Mouse (Mus musculus) frontal cortex, postnatal 25 days (tissue): ENCODE data around the gene Rpl13.
A peak's percentile ranks its signal among the peaks of the same experiment; 100 is the strongest.
"Not testable (repeated sequence)": the region's sequence is repeated elsewhere in the genome, so short reads cannot be mapped to it uniquely, and the experiment has no call there.

Experiments used
- DNase-seq, 2 experiments: peaks; one replicate each; pipeline ENCODE4 v3.0.0; 2022; ENCODE audit warnings: low spot score in 2 of 2

Rpl13 gene

DNA sequence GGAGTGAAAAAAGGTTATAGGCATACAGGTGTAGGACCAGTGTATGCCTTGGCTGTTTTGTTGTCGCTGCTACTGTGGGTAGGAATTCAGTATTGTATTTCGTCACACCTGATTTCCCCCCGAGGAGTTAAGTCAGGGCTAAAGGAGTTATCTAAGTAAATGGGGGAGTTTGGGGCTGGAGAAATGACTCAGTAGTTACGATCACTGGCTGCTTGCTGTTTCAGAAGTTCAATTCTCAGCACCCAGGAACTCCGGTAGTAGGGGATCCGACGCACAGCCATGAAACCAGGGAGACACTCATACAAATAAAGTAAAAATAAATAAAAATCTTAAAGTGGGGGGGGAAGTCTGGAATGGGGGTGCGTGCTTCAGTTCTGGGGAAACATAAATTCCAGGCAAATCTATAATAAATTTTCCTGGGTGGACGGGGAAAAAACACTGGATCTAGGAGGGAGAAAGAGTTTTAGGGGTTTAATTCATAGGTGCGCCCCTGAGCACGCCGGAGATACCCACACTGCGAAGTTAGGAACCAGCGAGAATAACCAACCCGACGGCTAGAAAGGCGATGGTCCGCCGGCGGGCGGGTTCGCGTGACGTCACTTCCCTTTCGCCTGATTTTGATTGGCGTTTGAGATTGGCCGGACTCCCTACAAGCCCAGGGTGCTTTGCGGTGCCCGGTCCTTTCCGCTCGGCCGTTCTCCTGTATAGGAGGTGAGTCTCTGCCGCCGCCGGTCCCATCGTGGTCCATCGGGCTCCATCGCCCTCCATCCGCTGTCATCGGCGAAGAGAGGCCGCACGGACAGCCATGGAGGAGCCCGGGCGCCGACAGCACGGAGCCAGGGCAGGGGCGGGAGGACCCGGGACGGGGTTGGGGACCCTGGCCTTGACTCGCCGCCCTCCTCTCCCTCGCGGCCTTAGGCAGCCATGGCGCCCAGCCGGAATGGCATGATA lies at the start of gene Rpl13:
Gene Rpl13, plus strand, starts transcription at position 616 of the 951 bp plus-strand sequence.
- DNase-seq: peak; percentile 95 to 96

DNA sequence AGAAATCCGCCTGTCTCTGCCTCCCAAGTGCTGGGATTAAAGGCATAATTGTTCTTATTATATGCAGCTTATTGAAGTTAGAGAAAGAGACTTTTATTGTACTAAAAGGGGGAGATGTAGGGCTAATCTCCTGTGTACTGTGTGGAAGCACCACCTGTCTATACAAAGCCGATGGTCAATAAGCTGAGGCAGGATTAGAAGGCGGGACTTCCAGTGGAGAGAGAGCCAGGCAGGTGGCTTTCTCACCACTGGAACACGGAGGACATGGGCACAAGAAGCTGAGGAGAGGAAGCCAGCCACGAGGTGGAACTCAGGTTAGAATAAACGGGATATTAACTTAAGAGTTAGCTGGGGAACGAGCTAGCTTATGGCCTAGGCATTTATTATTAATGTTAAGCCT lies 39.4 kb upstream of the Rpl13 start, which contains the start of gene Spg7:
Gene Spg7, plus strand, starts transcription at position 222 of the 400 bp plus-strand sequence.
- DNase-seq: no peak

DNA sequence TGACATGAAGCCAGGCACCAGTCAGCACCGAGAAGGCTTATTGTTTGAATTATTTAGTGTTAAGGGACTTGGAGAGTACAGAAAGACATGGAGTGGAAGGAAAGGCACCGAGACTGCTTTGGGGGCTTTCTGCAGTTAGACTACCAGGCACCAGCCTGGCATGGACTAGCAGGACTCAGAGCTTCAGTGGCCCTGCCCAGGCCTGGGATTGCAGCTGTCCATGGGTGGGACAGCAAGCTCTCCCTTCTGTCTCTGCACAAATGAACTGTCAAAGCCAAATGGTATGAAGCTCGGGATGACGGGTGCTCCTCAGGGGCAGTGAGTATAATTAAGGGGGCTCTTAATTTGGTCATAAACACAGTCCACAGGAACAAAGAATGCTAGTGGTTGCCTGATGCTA lies 38.1 kb upstream of the Rpl13 start:
- DNase-seq: no peak

DNA sequence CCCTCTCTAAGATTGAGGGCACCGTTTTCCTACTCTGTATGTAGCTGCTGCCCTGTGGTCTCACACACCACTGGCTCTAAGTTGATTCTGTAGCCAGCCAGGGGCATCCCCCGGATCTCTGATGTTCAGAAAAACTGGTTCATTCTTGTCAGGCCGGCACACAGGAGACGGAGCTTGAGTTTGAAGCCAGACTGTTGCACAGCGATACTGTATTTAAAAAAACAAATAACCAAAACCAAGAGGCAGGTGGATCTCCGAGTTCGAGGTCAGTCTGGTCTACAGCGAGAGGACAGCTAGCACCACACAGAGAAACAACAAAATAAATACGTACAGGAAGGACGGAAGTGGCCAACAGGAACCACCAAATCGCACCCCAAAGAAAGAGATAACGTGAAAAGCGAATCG lies 37.3 kb upstream of the Rpl13 start:
- DNase-seq: no peak

DNA sequence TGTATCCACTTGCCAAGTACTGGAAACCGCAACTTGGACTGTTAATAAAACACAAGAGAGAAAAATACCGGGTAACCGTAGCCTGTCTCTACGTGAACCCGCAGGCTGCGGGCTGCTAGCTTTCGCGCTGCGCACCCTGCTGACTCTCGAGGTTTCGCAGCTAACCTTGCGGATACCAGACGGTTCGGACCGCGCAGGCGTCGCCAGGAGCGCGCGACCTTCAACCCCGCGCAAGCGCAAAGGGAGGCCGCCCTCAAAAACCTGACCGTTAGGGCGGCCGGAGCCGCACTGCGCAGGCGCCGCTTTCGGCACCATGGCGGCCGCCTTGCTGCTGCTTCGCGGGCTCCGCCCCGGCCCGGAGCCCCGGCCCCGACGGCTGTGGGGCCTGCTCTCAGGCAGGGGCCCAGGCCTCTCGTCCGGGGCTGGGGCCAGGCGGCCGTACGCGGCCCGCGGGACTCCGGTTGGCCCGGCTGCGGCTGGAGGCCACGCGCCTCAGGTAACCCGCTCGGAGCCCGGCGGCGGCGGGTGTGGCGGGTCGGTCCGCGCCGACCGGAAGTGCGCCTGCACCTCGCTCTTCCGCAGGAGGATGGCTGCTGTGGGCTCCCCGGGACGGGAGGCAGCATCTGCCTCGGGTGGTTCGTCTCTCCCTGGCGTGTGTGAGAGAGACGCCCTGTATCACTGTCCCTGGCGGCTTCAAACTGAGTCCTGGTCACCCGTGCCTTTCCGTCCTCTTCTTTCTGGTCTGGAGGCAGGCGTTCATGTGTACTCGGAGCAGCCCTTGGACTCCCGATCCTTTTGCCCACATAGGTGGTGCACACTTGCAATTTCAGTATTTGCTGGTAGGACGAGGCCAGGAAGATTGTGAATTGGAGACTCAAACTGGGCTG lies 36.7 kb upstream of the Rpl13 start:
- DNase-seq: peak; percentile 82 to 91

DNA sequence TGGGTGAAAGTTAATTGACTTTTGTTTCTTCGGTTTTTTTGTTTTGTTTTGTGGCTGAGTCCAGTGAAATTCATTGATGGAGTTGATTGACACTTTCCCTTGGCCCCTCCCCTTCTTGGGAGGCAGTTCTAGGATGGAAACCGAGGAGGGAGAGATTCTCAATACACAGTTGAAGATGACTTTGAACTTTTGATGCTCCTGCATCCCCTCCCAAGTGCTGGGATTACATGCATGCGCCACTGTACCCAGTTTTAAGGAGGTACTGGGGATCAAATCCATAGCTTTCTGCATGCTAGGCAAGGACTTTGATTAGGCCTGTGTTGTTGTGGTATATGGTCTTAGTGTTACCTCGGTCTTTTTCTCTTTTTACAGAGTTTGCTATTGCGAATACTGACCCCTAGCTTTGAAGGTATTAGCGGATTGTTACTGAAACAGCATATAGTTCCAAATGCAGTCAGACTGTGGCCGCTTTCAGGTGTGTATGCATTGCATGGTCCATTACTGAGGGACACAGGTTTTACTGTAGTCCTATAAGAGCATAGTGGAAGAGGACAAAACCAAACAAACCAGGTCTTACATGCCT lies 36.0 kb upstream of the Rpl13 start:
- DNase-seq: no peak

DNA sequence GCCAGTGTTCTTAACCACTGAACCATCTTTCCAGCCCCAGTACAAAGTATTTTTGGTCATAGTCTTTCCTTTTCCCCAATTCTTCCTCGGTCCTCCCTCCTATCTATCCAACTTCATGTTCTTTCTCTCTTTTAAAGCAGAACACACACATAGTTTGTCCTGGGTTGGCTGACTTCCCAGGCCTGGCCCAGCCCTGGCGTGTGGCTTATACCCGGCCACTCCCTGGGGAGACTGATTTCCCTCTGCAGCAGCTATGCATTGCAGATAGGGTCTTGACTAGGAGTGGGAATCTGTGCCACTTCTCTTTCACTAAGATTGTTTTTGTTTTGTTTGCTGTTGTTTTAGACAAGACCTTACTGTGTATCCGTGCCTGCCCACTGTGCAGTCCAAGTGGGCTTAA lies 31.0 kb upstream of the Rpl13 start:
- DNase-seq: no peak

DNA sequence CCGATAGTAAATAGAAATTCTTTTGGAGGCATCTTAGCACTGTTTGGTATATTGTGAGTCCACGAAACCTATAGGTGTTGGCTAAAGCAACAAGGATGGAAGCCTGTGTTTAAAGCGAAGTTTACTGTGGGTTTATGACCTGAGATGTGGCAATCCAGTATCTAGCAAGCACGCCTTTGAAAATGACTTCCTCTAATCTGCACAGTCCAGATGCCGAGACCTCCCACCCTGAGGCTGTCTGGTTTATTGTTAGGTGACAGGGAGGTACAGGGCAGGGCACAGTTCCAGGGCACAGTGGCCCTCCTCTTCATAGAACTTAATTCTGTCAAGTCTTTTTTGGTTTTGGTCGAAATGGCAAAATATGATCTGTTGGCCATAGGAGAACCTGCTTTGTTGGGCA lies 24.9 kb upstream of the Rpl13 start:
- no peak for DNase-seq

DNA sequence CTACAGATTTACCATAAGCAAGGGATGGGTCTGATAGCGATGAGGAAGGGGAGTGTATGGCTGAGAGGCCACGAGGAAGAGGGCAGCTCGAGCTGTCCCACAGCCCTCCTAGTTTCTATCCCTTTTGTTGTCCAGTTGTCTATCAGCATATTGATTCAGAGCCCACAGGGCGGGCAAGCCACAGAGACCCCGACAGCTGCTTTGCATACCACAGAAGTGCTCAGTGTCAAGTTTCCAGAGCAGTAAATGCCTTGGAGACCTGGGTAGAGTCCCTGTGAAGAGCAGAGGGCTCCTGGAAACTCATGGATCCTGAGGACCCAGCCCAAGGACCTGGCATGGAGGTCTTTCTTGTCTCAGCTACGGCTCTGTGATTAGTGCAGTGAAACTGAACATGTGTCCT lies 19.2 kb upstream of the Rpl13 start:
- no peak for DNase-seq

DNA sequence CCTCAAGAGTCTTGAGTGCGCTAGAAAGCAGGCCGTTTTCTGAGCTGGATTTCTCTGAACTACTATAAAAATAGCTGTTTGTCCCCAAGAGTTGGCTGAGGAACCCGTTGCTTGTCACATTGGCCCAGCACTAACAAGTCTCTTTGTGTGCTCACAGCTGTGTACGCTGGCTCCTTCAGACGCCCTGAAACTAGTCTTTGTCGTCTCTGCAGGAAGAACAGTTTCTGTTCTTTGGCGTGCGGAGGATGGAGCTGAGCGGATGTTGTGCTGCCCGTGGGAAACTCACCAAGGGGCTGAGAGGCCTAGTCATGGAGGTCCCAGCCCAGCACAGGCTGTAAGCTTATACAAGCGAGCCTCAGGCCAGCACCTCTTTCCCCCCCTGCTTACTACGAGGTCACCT lies 18.5 kb upstream of the Rpl13 start:
- peak in 1 of 2 experiments; percentile 22 for DNase-seq

DNA sequence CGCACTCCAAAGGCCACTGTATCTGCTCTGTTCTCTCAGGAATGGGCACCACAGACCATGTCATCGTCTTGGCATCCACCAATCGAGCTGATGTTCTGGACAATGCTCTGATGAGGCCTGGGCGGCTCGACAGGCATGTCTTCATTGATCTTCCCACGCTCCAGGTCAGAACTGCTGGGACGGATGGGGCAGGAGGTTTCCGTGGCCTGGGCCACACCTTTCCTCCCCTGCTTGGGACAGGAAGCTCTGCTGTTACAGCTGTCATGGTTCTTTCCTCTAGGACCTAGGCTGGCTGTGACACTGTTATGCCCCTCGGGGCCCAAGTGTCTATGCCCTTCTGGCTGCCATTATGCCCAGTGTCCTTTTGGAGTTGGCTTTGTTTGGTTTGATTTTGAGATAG lies 14.9 kb upstream of the Rpl13 start:
- DNase-seq: no peak

DNA sequence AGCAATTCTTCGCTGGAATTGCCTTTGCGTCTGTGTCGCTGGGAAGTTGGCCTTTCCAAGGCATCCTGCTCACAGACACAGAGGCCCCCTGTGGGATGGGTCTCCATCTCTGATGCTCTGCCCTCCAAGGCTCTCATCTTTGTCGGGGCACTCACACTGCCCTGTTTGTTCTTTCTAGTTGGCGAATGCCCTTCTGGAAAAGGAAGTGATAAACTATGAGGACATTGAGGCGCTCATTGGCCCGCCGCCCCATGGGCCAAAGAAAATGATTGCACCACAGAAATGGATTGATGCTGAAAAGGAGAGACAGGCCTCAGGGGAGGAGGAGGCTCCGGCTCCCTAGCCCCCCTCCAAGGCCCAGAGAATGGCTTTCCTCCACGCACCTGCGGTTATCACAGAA lies 4.9 kb upstream of the Rpl13 start:
- no peak for DNase-seq

DNA sequence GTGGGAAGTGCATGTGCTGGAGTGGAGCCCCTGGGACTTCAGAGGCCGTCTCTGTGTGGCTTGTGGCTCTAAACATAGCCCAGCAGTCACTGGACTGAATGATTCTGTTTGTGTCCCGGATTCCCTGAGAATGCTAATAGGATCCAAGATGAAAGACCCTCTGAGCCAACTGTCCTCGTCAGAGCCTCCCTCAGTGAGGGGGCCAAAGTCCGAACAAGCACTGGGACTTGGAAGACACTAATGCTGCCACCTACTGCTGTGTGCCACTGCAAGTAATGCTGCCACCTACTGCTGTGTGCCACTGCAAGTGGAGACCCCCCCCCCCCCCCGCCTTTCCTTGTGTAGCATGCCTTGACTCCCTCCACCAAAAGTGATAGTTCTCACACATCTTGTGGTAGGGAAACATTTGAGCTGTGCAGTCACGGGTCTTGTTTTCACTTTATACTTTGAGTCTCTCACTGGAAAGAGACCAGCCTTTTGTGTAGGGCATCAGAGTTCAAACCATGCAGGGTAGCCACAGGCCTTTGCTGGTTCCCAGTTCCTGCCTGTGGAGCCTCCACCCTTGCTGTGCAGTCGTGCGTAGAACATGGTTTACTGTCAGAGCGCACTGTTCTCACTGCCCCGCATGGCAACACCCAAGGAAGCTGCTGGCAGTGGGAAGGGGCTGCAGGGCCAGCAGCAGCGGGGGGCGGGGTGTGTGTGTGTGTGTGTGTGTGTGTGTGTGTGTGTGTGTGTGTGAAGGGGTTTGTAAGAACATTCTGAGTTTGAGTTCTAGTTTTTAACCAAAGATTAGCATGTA lies 4.2 kb upstream of the Rpl13 start:
- no peak for DNase-seq

DNA sequence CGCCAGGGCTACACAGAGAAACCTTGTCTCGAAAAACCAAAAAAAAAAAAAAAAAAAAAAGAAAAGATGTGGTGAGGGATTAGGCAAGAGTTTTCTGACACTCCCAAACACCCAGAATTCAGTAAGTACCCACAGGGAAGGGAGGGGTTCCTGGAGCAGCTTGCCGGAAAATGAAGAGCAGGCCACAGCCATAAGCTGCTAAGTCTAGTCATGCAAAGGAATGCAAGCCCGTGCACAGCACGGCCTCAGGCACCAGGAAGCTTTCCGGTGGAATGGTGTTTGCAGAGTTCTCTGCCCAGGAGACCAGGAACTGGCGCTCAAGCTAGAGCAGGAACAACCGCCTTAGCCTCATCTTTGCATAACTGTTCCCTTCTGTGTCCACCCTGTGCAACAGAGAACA lies 1.9 kb upstream of the Rpl13 start:
- no peak for DNase-seq

DNA sequence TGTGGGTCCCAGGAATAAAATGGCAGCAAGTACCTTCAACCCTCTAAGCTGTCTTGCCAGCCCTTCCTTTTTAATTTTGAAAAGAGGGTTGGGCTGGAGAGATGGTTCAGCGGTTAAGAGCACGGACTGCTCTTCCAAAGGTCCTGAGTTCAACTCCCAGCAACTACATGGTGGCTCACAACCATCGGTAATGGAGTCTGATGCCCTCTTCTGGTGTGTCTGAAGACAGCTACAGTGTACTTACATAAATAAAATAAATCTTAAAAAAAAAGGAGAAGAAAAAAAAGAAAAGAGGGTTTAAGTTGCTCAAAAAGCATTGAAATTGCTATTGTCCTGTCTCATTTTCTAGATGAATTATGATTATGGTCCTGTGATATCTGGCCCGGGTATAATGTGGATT lies 906 bp upstream of the Rpl13 start:
- no peak for DNase-seq

DNA sequence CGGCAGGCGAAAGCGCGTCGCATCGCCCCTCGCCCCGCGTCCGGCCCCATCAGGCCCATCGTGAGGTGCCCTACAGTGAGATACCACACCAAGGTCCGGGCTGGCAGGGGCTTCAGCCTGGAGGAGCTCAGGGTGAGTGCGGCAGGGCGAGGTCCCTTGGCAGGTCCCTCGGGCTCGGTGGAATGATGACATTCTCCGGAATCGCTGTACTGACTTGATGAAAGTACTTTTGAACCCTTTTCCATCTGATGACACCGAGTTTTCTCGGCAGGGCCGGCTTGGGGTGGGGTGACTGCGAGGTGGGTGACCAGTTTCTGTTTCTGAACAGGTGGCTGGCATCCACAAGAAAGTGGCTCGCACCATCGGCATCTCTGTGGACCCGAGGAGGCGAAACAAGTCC lies 705 bp downstream of the Rpl13 start:
- DNase-seq: not testable (repeated sequence)

DNA sequence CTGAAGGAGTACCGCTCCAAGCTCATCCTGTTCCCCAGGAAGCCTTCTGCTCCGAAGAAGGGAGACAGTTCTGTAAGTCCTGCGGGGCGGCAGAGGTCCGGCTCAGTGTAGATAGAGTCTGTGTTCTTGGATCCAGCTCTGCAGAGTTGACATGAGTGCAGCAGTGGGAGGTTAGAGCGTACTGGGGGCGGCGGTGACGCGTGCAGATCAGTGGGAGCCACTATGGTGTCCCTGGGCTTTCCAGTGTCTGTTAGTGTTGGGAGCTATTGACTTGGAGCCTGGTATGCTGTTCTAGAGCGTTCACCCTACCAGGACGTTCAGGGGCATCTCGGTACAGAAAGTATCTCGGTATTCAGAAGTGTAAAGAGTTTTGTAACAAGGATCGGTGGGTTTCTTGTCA lies 1.1 kb downstream of the Rpl13 start:
- no peak for DNase-seq

DNA sequence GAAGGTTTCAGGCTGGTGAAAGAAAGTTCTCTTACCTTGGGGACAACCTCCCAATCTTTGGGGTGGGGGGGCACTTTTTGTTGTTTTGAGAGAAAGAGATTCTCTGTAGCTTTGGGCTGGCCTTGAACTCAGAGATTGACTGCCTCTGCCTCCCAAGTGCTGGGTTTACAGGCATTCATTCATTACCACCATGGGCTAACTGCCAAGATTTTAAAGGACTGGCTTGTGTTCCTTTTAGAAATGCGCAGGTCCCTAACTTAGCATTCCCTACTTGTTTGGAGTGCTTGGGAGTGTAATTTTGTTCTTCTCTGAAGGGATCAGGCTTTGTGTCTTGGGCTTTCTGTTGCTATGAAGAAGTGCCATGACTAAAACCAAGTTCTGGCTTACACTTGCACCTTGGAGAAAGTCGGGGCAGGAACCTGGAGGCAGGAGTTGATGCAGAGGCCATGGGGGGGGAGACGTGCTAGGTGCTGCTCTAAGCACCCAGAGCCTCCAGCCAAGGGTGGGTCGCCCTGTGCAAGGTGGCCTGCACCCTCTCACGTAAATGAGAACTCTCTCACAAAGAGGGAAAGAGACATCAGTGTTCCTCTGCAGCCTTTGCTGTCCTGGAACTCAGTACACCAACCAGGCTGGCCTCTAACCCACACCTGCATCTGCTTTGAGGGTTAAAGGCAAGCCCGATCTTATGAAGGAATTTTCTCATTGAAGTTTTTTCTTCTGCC lies 2.1 kb downstream of the Rpl13 start:
- no peak for DNase-seq

DNA sequence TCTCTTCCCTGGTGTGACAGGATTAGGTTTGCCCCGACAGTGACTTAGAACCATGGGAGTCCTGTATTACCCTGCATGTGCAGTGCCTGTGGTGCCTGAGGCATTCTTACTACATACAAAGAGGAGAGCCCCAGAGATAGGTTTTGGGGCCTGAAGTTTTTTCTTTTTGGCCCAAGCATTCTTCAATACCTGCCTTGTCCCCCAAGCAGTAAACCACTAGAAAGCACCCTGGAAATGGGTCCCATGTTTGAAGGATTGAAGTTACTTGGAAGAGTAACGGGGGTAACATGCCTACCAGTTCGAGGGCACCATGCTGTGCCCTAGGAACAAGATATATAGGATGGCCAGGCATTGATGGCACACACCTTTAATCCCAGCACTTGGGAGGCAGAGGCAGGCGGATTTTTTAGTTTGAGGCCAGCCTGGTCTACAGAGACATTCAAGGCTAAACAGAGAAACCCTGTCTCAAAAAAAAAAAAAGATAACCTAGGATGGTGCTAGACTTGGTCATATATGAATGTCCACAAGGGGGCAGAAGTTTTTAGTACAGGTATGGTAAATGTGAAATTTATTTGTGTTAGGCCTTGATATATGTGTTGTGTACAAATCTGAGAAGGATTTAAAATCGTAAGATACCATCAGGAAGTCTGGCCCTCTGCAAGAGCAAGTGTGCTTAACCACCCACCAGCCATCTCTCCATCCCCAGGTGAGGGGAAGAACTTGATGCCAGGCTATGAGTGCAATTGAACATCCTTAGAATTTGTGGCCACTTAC lies 3.6 kb downstream of the Rpl13 start:
- DNase-seq: no peak

DNA sequence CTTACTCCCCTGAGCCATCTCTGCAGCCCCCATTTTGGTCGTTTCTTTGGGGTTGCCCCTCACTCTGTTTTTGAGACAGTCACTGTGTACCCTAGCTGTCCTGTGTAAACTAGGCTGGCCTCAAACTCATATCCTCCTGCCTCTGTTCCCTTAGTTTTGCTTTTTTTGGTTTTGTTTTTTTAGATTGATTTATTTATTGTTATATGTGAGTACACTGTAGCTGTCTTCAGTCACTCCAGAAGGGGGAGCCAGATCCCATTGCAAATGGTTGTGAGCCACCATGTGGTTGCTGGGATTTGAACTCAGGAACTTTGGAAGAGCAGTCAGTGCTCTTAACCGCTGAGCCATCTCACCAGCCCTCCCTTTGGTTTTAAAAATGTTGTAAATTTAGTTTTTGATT lies 4.4 kb downstream of the Rpl13 start:
- DNase-seq: no peak
